Mouse (Mus musculus) forebrain, embryonic 12.5 days (tissue): Measurements from ENCODE around the gene Tmem252. TPM values are rescaled to one million over a fixed set of nuclear protein-coding genes. Genes with fewer than 3 reads are reported as not detected.

Source experiments
- ATAC-seq: fragments of 200-750 bp; cut with Nextera tagmentation; 2 replicates; pipeline ENCODE4 v1.8.0; 2017; ENCODE audit warnings: moderate TSS enrichment; ENCODE audit not compliant: low FRiP score
- H3K27ac ChIP-seq: fragments of 300-500 bp; sonication (generic); 2 replicates; pipeline ENCODE4 v1.5.1; 2016; ENCODE audit warnings: mild to moderate bottlenecking
- H3K27me3 ChIP-seq: fragments of 300-500 bp; sonication (generic); 2 replicates; pipeline ENCODE4 v1.6.1; 2016; ENCODE audit warnings: mild to moderate bottlenecking
- H3K36me3 ChIP-seq: fragments of 300-500 bp; sonication (generic); replicated peaks from 2 replicates; pipeline ENCODE4 v1.6.1; 2016; ENCODE audit warnings: mild to moderate bottlenecking
- H3K4me1 ChIP-seq: fragments of 300-500 bp; sonication (generic); 2 replicates; pipeline ENCODE4 v1.6.1; 2016
- H3K4me2 ChIP-seq: fragments of 300-500 bp; sonication (generic); 2 replicates; pipeline ENCODE4 v1.6.1; 2016; ENCODE audit warnings: mild to moderate bottlenecking, moderate library complexity
- H3K4me3 ChIP-seq: fragments of 300-500 bp; sonication (generic); replicated peaks from 2 replicates; pipeline ENCODE4 v1.5.1; 2016; ENCODE audit warnings: mild to moderate bottlenecking
- H3K9ac ChIP-seq: fragments of 300-500 bp; sonication (generic); 2 replicates; pipeline ENCODE4 v1.6.1; 2016; ENCODE audit warnings: mild to moderate bottlenecking
- H3K9me3 ChIP-seq: fragments of 300-500 bp; sonication (generic); 2 replicates; pipeline ENCODE4 v1.6.1; 2016
- WGBS: fragments of 180-500 bp; shearing (Covaris S2); methylation state at CpG from one replicate; pipeline ENCODE4 v1.1.7; 2016; 5-methylcytosine and 5-hydroxymethylcytosine counted together
- polyA plus RNA-seq: library from polyadenylated mRNA; unstranded; fragments of >200 nt; fragmentation: Nextera tagmentation; extraction: Ambion mirVana; gene quantifications from 2 replicates; pipeline ENCODE4 v1.2.1, GENCODE M21; 2016

Tmem252 gene
- polyA plus RNA-seq, 1 experiment from 2014 or later: 0.72 TPM

DNA sequence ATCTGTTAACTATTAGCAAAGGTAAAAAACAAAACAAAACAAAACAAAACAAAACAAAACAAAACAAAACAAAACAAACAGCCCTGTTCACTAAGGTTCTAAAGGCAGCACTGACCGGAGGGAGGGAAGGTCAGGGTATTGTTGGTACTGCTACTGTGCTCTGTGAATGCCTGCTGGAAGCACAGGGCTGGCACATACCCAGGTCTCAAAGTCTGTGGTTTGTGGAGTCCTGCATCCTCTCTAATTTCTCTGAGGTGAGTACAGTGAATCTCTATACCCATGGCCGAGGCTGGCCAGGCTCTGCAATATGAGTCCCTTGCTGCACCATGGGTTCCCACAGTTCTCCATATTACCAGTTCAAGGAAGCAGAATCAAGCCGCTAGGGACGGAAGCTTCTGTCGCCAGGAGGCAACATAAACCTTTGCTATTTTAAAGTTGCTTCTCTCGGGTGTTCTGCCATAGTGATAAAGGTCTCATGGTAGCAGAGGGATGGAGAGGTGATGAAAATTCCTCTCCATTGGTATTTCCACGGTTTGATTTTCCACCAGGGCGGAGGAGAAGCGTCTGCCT is 20.5 kb upstream of the Tmem252 start:
- Histone ChIP-seq H3K4me3 (no peak overlapping the region), H3K4me1 (peaks cover 10% of the 10 kb centered on the region), H3K9ac (no peak overlapping the region), H3K4me2 (no peak overlapping the region), H3K9me3 (no peaks in the 10 kb centered on the region), H3K27ac (no peak overlapping the region), H3K27me3 (no peaks in the 10 kb centered on the region), H3K36me3 (no peaks in the 10 kb centered on the region)
- no peak for ATAC-seq
- WGBS: 88% methylated on average over 9 of the region's 9 CpGs

DNA sequence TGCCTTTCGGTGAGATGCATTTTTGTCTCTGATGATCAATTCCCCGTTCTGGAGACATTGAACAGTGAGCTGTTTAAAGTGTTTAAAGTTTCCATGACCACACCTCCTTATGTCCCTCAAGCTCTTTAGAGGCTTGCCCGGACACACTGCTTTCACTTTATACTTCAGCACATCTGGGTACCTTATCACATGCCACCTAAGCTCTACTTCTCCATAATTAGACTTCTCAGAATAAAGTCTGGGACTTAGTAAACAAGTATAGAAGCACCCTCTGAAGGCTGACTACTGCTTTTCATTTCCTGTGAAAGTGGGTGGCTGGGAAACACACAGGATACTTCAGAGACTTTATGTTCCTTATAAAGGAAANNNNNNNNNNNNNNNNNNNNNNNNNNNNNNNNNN is 16.8 kb upstream of the Tmem252 start:
- H3K4me3 ChIP-seq: no peak overlapping the region
- H3K4me1 ChIP-seq: peaks cover 6% of the 10 kb centered on the region
- no peaks in the 10 kb centered on the region for H3K36me3 ChIP-seq
- no peak for ATAC-seq
- no peak overlapping the region for H3K9ac ChIP-seq
- H3K27me3 ChIP-seq: no peaks in the 10 kb centered on the region
- H3K9me3 ChIP-seq: no peaks in the 10 kb centered on the region
- WGBS: 93% methylated on average over 3 of the region's 3 CpGs
- H3K4me2 ChIP-seq: no peak overlapping the region
- H3K27ac ChIP-seq: no peak overlapping the region

DNA sequence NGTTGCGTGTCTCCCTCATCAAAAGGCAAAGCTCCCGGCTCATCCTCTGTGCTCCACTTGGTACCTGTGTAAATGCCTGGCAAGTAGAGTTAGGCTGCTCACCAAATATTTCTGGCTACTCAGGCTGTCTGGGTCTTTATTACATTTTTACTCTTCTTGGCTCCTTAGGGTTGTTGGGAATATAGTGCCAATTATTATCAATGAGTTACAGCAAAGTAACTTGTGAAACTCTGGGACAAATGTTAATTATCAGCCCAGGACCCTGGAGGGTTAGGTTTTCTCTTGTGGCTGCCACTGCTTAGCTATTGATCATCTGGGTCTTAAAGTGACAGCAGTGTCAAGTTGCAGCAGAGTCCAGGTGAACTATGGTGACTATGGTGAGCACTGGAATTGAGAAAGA is 11.5 kb upstream of the Tmem252 start:
- Histone ChIP-seq H3K4me3 (no peak overlapping the region), H3K27ac (no peak overlapping the region), H3K4me1 (no peaks in the 10 kb centered on the region), H3K36me3 (no peaks in the 10 kb centered on the region), H3K27me3 (no peaks in the 10 kb centered on the region), H3K9ac (no peak overlapping the region), H3K4me2 (no peak overlapping the region), H3K9me3 (no peaks in the 10 kb centered on the region)
- ATAC-seq: no peak
- 94% methylated on average over 2 of the region's 2 CpGs for WGBS

DNA sequence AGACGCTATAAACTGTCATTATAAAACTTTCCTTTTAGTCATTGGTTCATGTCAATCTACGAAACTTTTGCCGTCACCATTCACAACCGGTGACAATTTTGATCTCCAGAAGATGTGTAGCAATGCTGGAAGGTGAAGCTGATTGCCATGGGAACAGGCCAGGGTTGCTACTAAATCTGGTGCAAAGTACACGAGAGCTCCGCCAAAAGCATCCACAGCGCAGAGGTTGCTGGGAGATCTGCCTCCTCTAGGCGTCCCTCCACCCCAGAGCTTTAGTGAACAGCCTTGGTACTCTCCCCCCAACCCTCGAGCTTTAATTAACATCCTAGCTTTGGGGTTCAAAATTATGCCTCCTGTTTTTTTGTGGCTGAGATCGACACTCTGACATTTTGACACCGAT is 8.0 kb upstream of the Tmem252 start:
- no peaks in the 10 kb centered on the region for H3K4me1 ChIP-seq
- WGBS: 83% methylated on average over 11 of the region's 11 CpGs
- H3K27me3 ChIP-seq: no peaks in the 10 kb centered on the region

DNA sequence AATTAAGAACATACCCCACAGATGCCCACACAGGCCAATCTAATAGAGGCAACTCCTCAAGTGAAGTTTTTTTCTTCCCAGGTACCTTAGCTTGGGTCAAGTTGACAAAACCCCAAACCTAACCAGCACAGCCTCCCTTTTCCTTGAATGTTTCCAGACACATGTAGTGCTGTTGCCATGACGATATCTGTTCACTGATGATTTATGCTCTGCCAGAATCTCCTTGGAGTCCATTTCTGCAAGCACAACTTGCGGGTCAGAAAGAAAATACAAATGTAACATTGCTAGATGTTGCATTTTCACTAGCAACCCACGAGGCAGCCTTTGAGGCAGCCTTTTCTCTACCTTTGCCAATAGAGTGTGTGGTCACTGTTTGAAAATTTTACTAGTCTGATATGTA is 6.3 kb upstream of the Tmem252 start:
- no peak overlapping the region for H3K4me2 ChIP-seq
- no peak for ATAC-seq
- no peaks in the 10 kb centered on the region for H3K4me1 ChIP-seq
- H3K4me3 ChIP-seq: no peak overlapping the region
- no peak overlapping the region for H3K27ac ChIP-seq
- H3K27me3 ChIP-seq: no peaks in the 10 kb centered on the region
- no peak overlapping the region for H3K9ac ChIP-seq
- no peaks in the 10 kb centered on the region for H3K36me3 ChIP-seq
- WGBS: 85% methylated on average over 3 of the region's 3 CpGs
- H3K9me3 ChIP-seq: no peaks in the 10 kb centered on the region

More for the DNA sequence above, 8.0 kb upstream of the Tmem252 start:
- no peak overlapping the region for H3K4me3 ChIP-seq
- no peak for ATAC-seq
- H3K36me3 ChIP-seq: no peaks in the 10 kb centered on the region
- no peak overlapping the region for H3K9ac ChIP-seq
- H3K27ac ChIP-seq: no peak overlapping the region
- no peaks in the 10 kb centered on the region for H3K9me3 ChIP-seq
- H3K4me2 ChIP-seq: no peak overlapping the region

DNA sequence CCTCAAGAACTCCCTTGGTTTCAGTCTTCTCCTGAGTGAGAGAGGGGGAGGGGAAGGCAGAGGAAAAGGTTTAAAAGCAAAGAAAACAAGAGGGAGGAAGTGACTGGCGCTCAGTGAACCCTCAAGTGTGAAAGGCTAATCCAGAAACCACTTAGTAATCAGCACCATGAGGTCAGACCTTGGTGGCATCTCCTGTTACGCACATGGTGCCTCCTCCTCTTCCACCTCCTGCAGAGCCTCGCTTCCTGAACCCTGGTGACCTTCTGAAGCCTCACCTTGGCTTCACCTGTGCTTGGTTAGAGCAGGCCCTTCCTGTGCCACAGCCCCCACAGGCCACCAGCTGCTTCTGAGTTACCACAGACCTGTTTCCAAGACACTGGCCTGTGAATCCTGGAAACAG is 2.2 kb upstream of the Tmem252 start:
- H3K27ac ChIP-seq: no peak overlapping the region
- WGBS: 63% methylated on average over 3 of the region's 3 CpGs
- H3K27me3 ChIP-seq: no peaks in the 10 kb centered on the region
- no peaks in the 10 kb centered on the region for H3K9me3 ChIP-seq
- no peak overlapping the region for H3K4me3 ChIP-seq
- no peak for ATAC-seq
- no peak overlapping the region for H3K4me2 ChIP-seq
- H3K36me3 ChIP-seq: no peaks in the 10 kb centered on the region
- no peak overlapping the region for H3K9ac ChIP-seq
- H3K4me1 ChIP-seq: no peaks in the 10 kb centered on the region

DNA sequence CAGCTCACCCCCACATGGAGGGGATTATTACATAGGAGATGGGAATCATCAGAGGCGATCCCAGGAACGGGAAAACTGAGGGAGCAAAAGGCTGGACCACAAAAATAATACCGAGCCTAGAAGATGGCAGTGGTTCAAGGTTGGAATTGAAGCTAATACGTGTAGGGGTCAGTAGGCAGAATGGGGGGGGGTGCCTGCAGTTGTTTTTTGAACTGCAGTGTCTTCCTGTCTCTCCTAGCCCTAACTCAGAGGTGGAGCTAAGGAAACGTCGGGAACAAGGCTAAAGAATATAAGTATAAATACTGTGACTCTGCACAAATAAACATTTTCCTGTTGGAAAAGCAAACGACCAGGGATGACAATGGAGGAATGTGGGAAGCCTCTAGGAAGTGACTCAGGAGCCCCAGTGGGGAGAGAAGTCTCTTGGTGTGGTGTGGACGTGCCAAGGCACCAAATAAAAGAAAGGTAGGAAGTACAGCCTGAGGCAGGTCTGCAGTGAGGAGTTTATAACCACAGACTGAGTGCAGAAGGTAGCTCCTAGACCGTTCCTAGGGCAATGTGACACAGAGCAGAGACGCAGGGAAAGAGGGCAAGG is 1.3 kb upstream of the Tmem252 start:
- H3K9me3 ChIP-seq: no peaks in the 10 kb centered on the region
- H3K27ac ChIP-seq: no peak overlapping the region
- H3K36me3 ChIP-seq: no peaks in the 10 kb centered on the region
- no peaks in the 10 kb centered on the region for H3K27me3 ChIP-seq
- H3K4me1 ChIP-seq: no peaks in the 10 kb centered on the region
- WGBS: 80% methylated on average over 10 of the region's 10 CpGs
- no peak overlapping the region for H3K9ac ChIP-seq
- no peak overlapping the region for H3K4me3 ChIP-seq
- no peak overlapping the region for H3K4me2 ChIP-seq
- ATAC-seq: no peak

DNA sequence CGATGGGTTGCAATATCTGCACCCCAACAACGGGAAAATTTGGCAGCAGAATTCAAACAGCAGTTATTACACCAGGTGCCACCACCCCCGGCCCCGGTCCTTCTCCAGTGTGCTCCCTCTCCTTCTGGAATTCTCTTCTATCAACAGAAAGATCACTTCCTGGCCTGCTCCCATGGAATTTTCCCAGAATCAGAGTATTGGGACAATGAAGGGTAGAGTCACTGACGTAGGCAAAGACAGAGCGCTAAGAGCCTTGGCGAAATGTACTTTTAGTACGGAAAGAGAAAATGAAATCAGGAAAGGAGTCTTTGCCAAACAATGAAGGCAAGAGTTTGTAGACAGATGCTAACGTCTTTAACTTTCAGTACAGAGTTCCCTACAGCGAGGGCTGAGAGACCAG is 477 bp upstream of the Tmem252 start:
- no peak overlapping the region for H3K27ac ChIP-seq
- H3K27me3 ChIP-seq: no peaks in the 10 kb centered on the region
- no peaks in the 10 kb centered on the region for H3K36me3 ChIP-seq
- H3K9me3 ChIP-seq: no peaks in the 10 kb centered on the region
- no peak for ATAC-seq
- no peak overlapping the region for H3K4me3 ChIP-seq
- WGBS: 88% methylated on average over 10 of the region's 10 CpGs
- H3K4me1 ChIP-seq: no peaks in the 10 kb centered on the region
- H3K9ac ChIP-seq: no peak overlapping the region
- H3K4me2 ChIP-seq: no peak overlapping the region

DNA sequence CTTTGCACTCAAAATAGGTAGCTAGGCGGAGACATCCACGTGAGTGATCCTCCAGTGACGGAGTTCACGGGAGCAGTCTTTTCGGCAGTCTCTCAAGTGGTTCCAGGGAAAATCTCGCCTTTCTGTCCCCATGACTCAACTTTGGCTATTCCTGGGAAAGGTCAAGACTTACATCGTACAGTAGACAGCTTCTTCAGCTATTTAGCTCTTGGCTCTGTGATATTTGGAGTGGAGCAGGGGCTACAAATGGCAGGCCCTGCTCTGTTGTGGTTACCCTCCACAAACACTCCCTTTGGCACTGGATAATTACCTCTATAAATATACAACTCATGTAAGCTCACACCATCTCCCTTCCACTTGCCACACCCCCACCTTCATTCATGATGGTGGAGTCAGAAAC is 2.6 kb downstream of the Tmem252 start:
- Histone ChIP-seq H3K36me3 (no peaks in the 10 kb centered on the region), H3K4me3 (no peak overlapping the region), H3K4me1 (no peaks in the 10 kb centered on the region), H3K27ac (no peak overlapping the region), H3K9me3 (no peaks in the 10 kb centered on the region), H3K27me3 (no peaks in the 10 kb centered on the region), H3K9ac (no peak overlapping the region), H3K4me2 (no peak overlapping the region)
- WGBS: 92% methylated on average over 7 of the region's 7 CpGs
- no peak for ATAC-seq

DNA sequence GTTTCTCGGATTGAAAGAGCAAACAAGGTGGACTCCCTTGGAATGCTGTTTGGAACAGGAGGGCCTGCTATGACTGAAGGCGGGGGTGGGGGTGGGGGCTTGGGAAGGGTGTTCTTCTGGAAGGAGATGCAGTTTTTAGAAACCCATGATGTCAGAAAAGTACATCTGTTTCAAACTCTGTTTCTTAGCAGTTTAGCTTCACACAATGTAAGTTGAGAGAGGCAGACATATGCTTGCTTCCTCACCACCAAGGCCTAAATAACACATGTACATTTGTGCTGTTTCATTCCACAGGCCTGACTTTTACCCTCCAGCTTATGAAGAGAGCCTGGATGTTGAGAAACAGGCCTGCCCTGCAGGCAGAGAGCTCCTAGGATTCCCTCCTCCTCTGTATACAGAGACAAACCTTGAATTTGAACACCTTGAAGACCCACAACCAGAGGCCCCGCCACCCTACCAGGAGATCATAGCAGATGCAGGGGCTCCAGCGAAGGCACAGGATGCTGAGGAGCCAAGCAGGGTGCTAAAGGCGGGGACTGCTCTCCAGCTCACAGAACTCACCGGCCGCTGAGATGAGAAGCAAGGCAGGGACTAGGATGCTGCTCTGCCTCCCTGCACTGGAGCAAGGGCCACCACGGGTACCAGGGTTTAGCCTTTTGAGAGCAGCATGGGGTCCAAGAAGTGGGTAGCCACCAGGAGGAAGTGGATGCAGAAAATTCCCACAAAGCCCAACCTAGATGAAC is 3.6 kb downstream of the Tmem252 start:
- no peaks in the 10 kb centered on the region for H3K27me3 ChIP-seq
- 60% methylated on average over 8 of the region's 8 CpGs for WGBS
- ATAC-seq: no peak
- H3K9me3 ChIP-seq: no peaks in the 10 kb centered on the region
- no peaks in the 10 kb centered on the region for H3K4me1 ChIP-seq
- H3K36me3 ChIP-seq: no peaks in the 10 kb centered on the region
- no peak overlapping the region for H3K9ac ChIP-seq
- H3K4me2 ChIP-seq: no peak overlapping the region
- no peak overlapping the region for H3K4me3 ChIP-seq
- H3K27ac ChIP-seq: no peak overlapping the region

DNA sequence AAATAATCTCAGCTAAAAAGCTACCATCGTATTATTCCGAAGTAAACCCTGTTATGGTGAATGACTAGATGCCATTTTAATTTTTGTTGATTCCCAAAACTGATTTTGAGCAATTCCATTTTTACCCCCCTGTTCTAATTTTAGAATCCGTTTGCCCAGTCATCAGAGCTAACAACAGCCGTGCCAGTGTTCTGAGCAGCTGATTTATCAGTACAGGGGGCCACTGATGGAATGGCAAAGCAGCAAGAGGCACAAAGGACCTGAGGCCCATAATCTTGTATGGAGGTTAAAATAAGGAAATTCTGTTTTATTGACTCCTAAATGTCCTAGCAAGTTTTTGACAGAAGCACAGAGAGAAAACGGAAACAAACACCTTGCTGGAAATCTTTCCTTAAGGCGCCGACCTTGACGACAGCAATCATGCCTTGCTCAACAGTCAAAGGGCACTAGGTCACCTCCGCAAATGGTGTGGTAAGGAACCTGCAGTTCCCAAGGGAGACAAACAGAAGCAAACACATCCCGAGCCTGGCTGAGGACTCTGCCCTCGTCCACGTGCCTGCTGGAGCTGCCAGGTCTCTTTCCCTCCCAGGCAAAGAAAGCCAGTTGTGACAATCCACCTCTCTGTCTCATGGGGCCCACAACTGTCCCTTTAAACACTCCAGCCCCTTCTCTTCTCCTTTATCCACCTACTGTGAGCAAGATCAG is 9.4 kb downstream of the Tmem252 start:
- no peak overlapping the region for H3K4me3 ChIP-seq
- no peak for ATAC-seq
- no peaks in the 10 kb centered on the region for H3K36me3 ChIP-seq
- no peaks in the 10 kb centered on the region for H3K4me1 ChIP-seq
- no peaks in the 10 kb centered on the region for H3K9me3 ChIP-seq
- H3K9ac ChIP-seq: no peak overlapping the region
- H3K27me3 ChIP-seq: no peaks in the 10 kb centered on the region
- no peak overlapping the region for H3K4me2 ChIP-seq
- 83% methylated on average over 12 of the region's 12 CpGs for WGBS
- no peak overlapping the region for H3K27ac ChIP-seq

DNA sequence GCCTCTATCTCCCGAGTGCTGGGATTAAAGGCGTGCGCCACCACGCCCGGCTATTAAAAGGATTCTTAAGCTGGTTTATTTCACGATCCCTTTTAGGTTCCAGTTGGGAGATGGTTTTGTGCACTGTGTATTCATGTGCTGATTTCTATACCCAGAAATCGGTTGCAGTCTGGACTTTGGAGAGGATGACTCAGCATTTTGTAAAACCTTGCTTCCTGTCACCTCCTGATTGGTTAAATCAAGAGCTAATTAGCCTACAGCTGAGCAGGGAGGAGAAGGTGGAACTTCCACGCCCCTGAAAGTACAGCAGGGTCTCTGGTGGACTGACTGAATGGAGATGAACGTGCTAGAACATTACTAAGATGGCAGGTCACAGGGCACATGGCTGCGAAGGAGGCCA is 12.6 kb downstream of the Tmem252 start:
- WGBS: 88% methylated on average over 10 of the region's 10 CpGs
- H3K9me3 ChIP-seq: no peaks in the 10 kb centered on the region
- no peak for ATAC-seq
- no peaks in the 10 kb centered on the region for H3K27me3 ChIP-seq
- H3K36me3 ChIP-seq: no peaks in the 10 kb centered on the region
- H3K4me3 ChIP-seq: no peak overlapping the region
- H3K4me2 ChIP-seq: no peak overlapping the region
- H3K9ac ChIP-seq: no peak overlapping the region
- H3K4me1 ChIP-seq: no peaks in the 10 kb centered on the region
- H3K27ac ChIP-seq: no peak overlapping the region
